Mouse (Mus musculus) ES-Bruce4 (cell line): ENCODE results near the gene Baz2b. TPM values are rescaled to one million over a fixed set of nuclear protein-coding genes. Genes with fewer than 3 reads are reported as not detected.
A peak's percentile ranks its signal among the peaks of the same experiment; 100 is the strongest.

ENCODE experiments used
- H3K27ac ChIP-seq: 2 replicates; pipeline ENCODE4 v1.5.1; 2012; ENCODE audit warnings: low read length, inconsistent platforms; ENCODE audit not compliant: insufficient read depth
- H3K27me3 ChIP-seq: 2 replicates; pipeline ENCODE4 v1.6.1; 2012; ENCODE audit warnings: mild to moderate bottlenecking, low read length, inconsistent platforms; ENCODE audit not compliant: control insufficient read depth, poor library complexity, insufficient read depth, severe bottlenecking
- H3K36me3 ChIP-seq: 2 replicates; pipeline ENCODE4 v1.6.1; 2012; ENCODE audit warnings: inconsistent platforms, mild to moderate bottlenecking, low read length, moderate library complexity; ENCODE audit not compliant: control insufficient read depth, poor library complexity, insufficient read depth, severe bottlenecking
- H3K4me1 ChIP-seq: one replicate; pipeline ENCODE4 v1.8.1; 2011; ENCODE audit warnings: low read length; ENCODE audit not compliant: control insufficient read depth, insufficient read depth
- H3K4me3 ChIP-seq: 2 replicates; pipeline ENCODE4 v1.5.1; 2011; ENCODE audit warnings: low read depth, mild to moderate bottlenecking, low read length
- H3K9ac ChIP-seq: 2 replicates; pipeline ENCODE4 v1.6.1; 2012; ENCODE audit warnings: low read depth, mild to moderate bottlenecking, inconsistent platforms; ENCODE audit not compliant: poor library complexity, severe bottlenecking
- H3K9me3 ChIP-seq: replicated peaks from 2 replicates; pipeline ENCODE4 v1.6.1; 2012; ENCODE audit warnings: mild to moderate bottlenecking, low read length, inconsistent platforms; ENCODE audit not compliant: control insufficient read depth, poor library complexity, insufficient read depth, severe bottlenecking
- CTCF ChIP-seq: IDR thresholded peaks from one replicate; pipeline ENCODE4 v1.8.1; 2011; ENCODE audit warnings: low read depth, low read length
- EP300 ChIP-seq: IDR thresholded peaks from 2 replicates; pipeline ENCODE4 v1.6.1; 2011; ENCODE audit warnings: low read depth, low read length; ENCODE audit not compliant: insufficient read depth
- POLR2A ChIP-seq: IDR thresholded peaks from one replicate; pipeline ENCODE4 v1.8.1; 2011; ENCODE audit warnings: low read length; ENCODE audit not compliant: insufficient read depth
- polyA plus RNA-seq: library from polyadenylated mRNA; stranded (reverse); fragments of >200 nt; gene quantifications from 2 replicates; pipeline ENCODE4 v1.2.4, GENCODE M21; 2011; ENCODE audit warnings: low read depth; ENCODE audit not compliant: missing spikeins, insufficient read depth, insufficient read length

The Baz2b gene
- polyA plus RNA-seq, 1 experiment: 43.2 TPM

- peak overlapping the region; percentile 46 for H3K4me3 ChIP-seq
- H3K36me3 ChIP-seq: no peaks in the 10 kb centered on the region
- no peak overlapping the region for H3K9ac ChIP-seq
- H3K27ac ChIP-seq: peak overlapping the region; percentile 54; the same call in 1 of the 2 replicates
- no peak for TF ChIP-seq CTCF
- no peak for TF ChIP-seq POLR2A
- TF ChIP-seq EP300: no peak
- H3K4me1 ChIP-seq: peaks cover 2% of the 10 kb centered on the region
- H3K9me3 ChIP-seq: no peaks in the 10 kb centered on the region
- no peaks in the 10 kb centered on the region for H3K27me3 ChIP-seq
Observed at GRCm38 (mm10) chr2:60049351-60049750, 160.3 kb downstream of the Baz2b start.

GRCm38 (mm10) chr2:60045995-60046394 is 163.6 kb downstream of the Baz2b start:
- H3K4me1 ChIP-seq: no peaks in the 10 kb centered on the region
- no peak overlapping the region for H3K27ac ChIP-seq
- no peaks in the 10 kb centered on the region for H3K27me3 ChIP-seq
- no peak overlapping the region for H3K9ac ChIP-seq
- TF ChIP-seq CTCF (no peak), EP300 (no peak), POLR2A (no peak)
- no peak overlapping the region for H3K4me3 ChIP-seq
- no peaks in the 10 kb centered on the region for H3K36me3 ChIP-seq
- no peaks in the 10 kb centered on the region for H3K9me3 ChIP-seq

- no peaks in the 10 kb centered on the region for H3K36me3 ChIP-seq
- H3K9ac ChIP-seq: no peak overlapping the region
- H3K27ac ChIP-seq: no peak overlapping the region
- TF ChIP-seq EP300 (no peak), POLR2A (no peak), CTCF (no peak)
- no peaks in the 10 kb centered on the region for H3K4me1 ChIP-seq
- H3K9me3 ChIP-seq: no peaks in the 10 kb centered on the region
- H3K4me3 ChIP-seq: no peak overlapping the region
- H3K27me3 ChIP-seq: no peaks in the 10 kb centered on the region
Observed at GRCm38 (mm10) chr2:60044988-60045387, 164.7 kb downstream of the Baz2b start.

- H3K4me3 ChIP-seq: no peak overlapping the region
- TF ChIP-seq POLR2A (no peak), CTCF (peak; percentile 31), EP300 (no peak)
- no peak overlapping the region for H3K9ac ChIP-seq
- no peaks in the 10 kb centered on the region for H3K4me1 ChIP-seq
- H3K9me3 ChIP-seq: no peaks in the 10 kb centered on the region
- no peak overlapping the region for H3K27ac ChIP-seq
- H3K36me3 ChIP-seq: no peaks in the 10 kb centered on the region
- no peaks in the 10 kb centered on the region for H3K27me3 ChIP-seq
Observed at GRCm38 (mm10) chr2:60044540-60044939, 165.1 kb downstream of the Baz2b start.

GRCm38 (mm10) chr2:60042699-60043098 is 166.9 kb downstream of the Baz2b start:
- Histone ChIP-seq H3K27me3 (no peaks in the 10 kb centered on the region), H3K9ac (no peak overlapping the region), H3K4me3 (no peak overlapping the region), H3K27ac (no peak overlapping the region), H3K4me1 (no peaks in the 10 kb centered on the region), H3K9me3 (no peaks in the 10 kb centered on the region), H3K36me3 (no peaks in the 10 kb centered on the region)
- TF ChIP-seq CTCF (no peak), EP300 (no peak), POLR2A (no peak)

- H3K36me3 ChIP-seq: no peaks in the 10 kb centered on the region
- no peak overlapping the region for H3K9ac ChIP-seq
- no peaks in the 10 kb centered on the region for H3K9me3 ChIP-seq
- H3K4me3 ChIP-seq: no peak overlapping the region
- peak; percentile 29 for TF ChIP-seq CTCF
- no peak for TF ChIP-seq EP300
- H3K4me1 ChIP-seq: no peaks in the 10 kb centered on the region
- H3K27me3 ChIP-seq: no peaks in the 10 kb centered on the region
- no peak overlapping the region for H3K27ac ChIP-seq
Observed at GRCm38 (mm10) chr2:60041485-60042274, 168.0 kb downstream of the Baz2b start.
